Mouse (Mus musculus) lung, postnatal 0 days (tissue): Measurements from ENCODE around the gene Cdk8.

Experiments
- CTCF ChIP-seq: IDR thresholded peaks from 2 replicates; pipeline ENCODE4 v1.5.1; 2016; ENCODE audit warnings: antibody characterized with exemption, mild to moderate bottlenecking
- EP300 ChIP-seq: IDR thresholded peaks from 2 replicates; pipeline ENCODE4 v1.6.1; 2016; ENCODE audit warnings: antibody characterized with exemption, mild to moderate bottlenecking, control low read depth

DNA sequence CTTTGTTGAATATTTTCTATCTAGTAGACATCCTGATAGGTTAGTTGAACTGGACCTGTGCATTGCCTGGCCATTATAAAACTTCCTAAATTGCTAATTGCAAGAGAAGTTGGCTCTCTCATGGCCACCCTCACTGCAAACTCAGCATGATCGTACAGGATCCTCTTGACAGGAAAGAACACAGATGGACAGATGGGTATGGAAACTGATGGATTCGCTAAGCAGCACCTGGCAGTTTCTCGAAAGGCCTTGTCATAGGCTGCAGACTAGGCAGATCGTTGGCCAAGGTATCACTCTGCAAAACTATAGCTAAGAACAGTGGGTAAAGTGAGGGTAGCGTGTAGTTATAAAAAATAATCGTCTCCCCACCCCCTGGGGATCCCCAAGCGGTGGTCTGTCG, 37.7 kb upstream of the Cdk8 start:
- TF ChIP-seq EP300 (no peak), CTCF (no peak)
